Mouse (Mus musculus): ENCODE data around the gene Dhrs4. TPM values are rescaled to one million over a fixed set of nuclear protein-coding genes. Genes with fewer than 3 reads are reported as not detected.

The Dhrs4 gene
- total RNA-seq, 2 experiments from 2014 or later = 43.3 to 50.8 TPM

- intact Hi-C loops (cut with DNase I) = no loop called here
- DNase-seq = no peak
Observed at GRCm38 (mm10) chr14:55524062-55524461, 45.5 kb downstream of the Dhrs4 start.

- intact Hi-C loops (cut with DNase I) = no loop called here
- no peak for DNase-seq
Observed at GRCm38 (mm10) chr14:55524785-55525184, 46.2 kb downstream of the Dhrs4 start, which contains the start of gene Nrl. Gene Nrl, minus strand, starts transcription at chr14:55524981.

GRCm38 (mm10) chr14:55526674-55527073 lies 48.1 kb downstream of the Dhrs4 start:
- intact Hi-C loops (cut with DNase I) = no loop called here
- no peak for DNase-seq

GRCm38 (mm10) chr14:55527940-55528339 lies 49.4 kb downstream of the Dhrs4 start:
- intact Hi-C loops (cut with DNase I) = no loop called here
- no peak for DNase-seq

- no peak for DNase-seq
- intact Hi-C loops (cut with DNase I) = no loop called here
Observed at GRCm38 (mm10) chr14:55536116-55536745, 57.7 kb downstream of the Dhrs4 start.

Other genes starting within 250 kb of the Dhrs4 start
- under 1 TPM; 0.47 to 0.89 TPM for gene Carmil3, start 11.9 kb downstream of the Dhrs4 start, total RNA-seq (2021)
- not detected for gene Cpne6, start 31.7 kb downstream of the Dhrs4 start, total RNA-seq (2021)
- not detected for gene Nrl, start 46.2 kb downstream of the Dhrs4 start, total RNA-seq (2021)
- gene Pck2, start 61.5 kb downstream of the Dhrs4 start, total RNA-seq (2021) = 1 to 10 TPM; 4.2 to 4.5 TPM
- gene Dcaf11, start 81.2 kb downstream of the Dhrs4 start, total RNA-seq (2021) = 100 to 1,000 TPM; 102 to 123 TPM
- not detected for gene A730061H03Rik, start 81.6 kb downstream of the Dhrs4 start, total RNA-seq (2021)
- gene Fitm1, start 96.9 kb downstream of the Dhrs4 start, total RNA-seq (2021) = 100 to 1,000 TPM; 296 to 299 TPM
- gene Psme1, start 99.4 kb downstream of the Dhrs4 start, total RNA-seq (2021) = 10 to 100 TPM; 67.4 to 69.7 TPM
- 10 to 100 TPM; 29.6 to 34.6 TPM for gene Emc9, start 106.5 kb downstream of the Dhrs4 start, total RNA-seq (2021)
- gene Psme2, start 112.4 kb downstream of the Dhrs4 start, total RNA-seq (2021) = 10 to 100 TPM; 55.2 to 59.5 TPM
- gene Rnf31, start 113.0 kb downstream of the Dhrs4 start, total RNA-seq (2021) = 10 to 100 TPM; 18.8 to 19.6 TPM
- gene Irf9, start 124.8 kb downstream of the Dhrs4 start, total RNA-seq (2021) = 1 to 10 TPM; 4.1 to 4.6 TPM
- not detected for gene Rec8, start 139.3 kb downstream of the Dhrs4 start, total RNA-seq (2021)
- gene Ipo4, start 157.2 kb downstream of the Dhrs4 start, total RNA-seq (2021) = 10 to 100 TPM; 62.1 to 66.9 TPM
- 1 to 10 TPM in 1 of 2 experiments, not detected in 1; 1.0 TPM for gene Gm49378, start 159.1 kb downstream of the Dhrs4 start, total RNA-seq (2021)
- 10 to 100 TPM; 15.0 to 15.2 TPM for gene Tm9sf1, start 165.0 kb downstream of the Dhrs4 start, total RNA-seq (2021)
- under 1 TPM in 1 of 2 experiments, not detected in 1; 0.23 TPM for gene Tssk4, start 171.4 kb downstream of the Dhrs4 start, total RNA-seq (2021)
- gene Mdp1, start 181.8 kb downstream of the Dhrs4 start, total RNA-seq (2021) = 10 to 100 TPM; 14.2 to 16.8 TPM
- gene Gmpr2, start 193.2 kb downstream of the Dhrs4 start, total RNA-seq (2021) = 1 to 10 TPM; 1.9 to 2.6 TPM
- gene Nedd8, start 193.4 kb downstream of the Dhrs4 start, total RNA-seq (2021) = 100 to 1,000 TPM; 174 to 184 TPM
- 10 to 100 TPM in 1 of 2 experiments, 1 to 10 TPM in 1; 9.4 to 10.8 TPM for gene Tinf2, start 203.1 kb downstream of the Dhrs4 start, total RNA-seq (2021)
- not detected for gene Tgm1, start 235.2 kb downstream of the Dhrs4 start, total RNA-seq (2021)
- 1 to 10 TPM; 8.9 to 9.4 TPM for gene Rabggta, start 243.5 kb downstream of the Dhrs4 start, total RNA-seq (2021)

Measured in gastrocnemius, postnatal 36 days (tissue).